Mouse (Mus musculus) liver, embryonic 13.5 days (tissue): Measurements from ENCODE around the gene Itk. TPM values are rescaled to one million over a fixed set of nuclear protein-coding genes. Genes with fewer than 3 reads are reported as not detected.

Experiments
- ATAC-seq: fragments of 200-750 bp; cut with Nextera tagmentation; 2 replicates; pipeline ENCODE4 v1.8.0; 2017; ENCODE audit warnings: low read depth, mild to moderate bottlenecking, moderate number of reproducible peaks, moderate library complexity
- DNase-seq: peaks from one replicate; pipeline ENCODE4 v3.0.0; 2022
- H3K27ac ChIP-seq: fragments of 300-500 bp; sonication (generic); 2 replicates; pipeline ENCODE4 v1.5.1; 2015; ENCODE audit warnings: moderate library complexity, mild to moderate bottlenecking, inconsistent platforms
- H3K27me3 ChIP-seq: fragments of 300-500 bp; sonication (generic); 2 replicates; pipeline ENCODE4 v1.6.1; 2015; ENCODE audit warnings: mild to moderate bottlenecking, inconsistent platforms
- H3K36me3 ChIP-seq: fragments of 300-500 bp; sonication (generic); 2 replicates; pipeline ENCODE4 v1.6.1; 2015; ENCODE audit warnings: mild to moderate bottlenecking, inconsistent platforms
- H3K4me1 ChIP-seq: fragments of 300-500 bp; sonication (generic); replicated peaks from 2 replicates; pipeline ENCODE4 v1.6.1; 2015; ENCODE audit warnings: inconsistent platforms
- H3K4me2 ChIP-seq: fragments of 300-500 bp; sonication (generic); 2 replicates; pipeline ENCODE4 v1.6.1; 2015; ENCODE audit warnings: inconsistent platforms, mild to moderate bottlenecking, moderate library complexity
- H3K4me3 ChIP-seq: fragments of 300-500 bp; sonication (generic); replicated peaks from 2 replicates; pipeline ENCODE4 v1.5.1; 2015; ENCODE audit warnings: mild to moderate bottlenecking, inconsistent platforms
- H3K9ac ChIP-seq: fragments of 300-500 bp; sonication (generic); 2 replicates; pipeline ENCODE4 v1.6.1; 2015; ENCODE audit warnings: mild to moderate bottlenecking, inconsistent platforms
- H3K9me3 ChIP-seq: fragments of 300-500 bp; sonication (generic); replicated peaks from 2 replicates; pipeline ENCODE4 v1.6.1; 2016; ENCODE audit warnings: inconsistent platforms
- WGBS: fragments of 180-500 bp; shearing (Covaris S2); methylation state at CpG from one replicate; pipeline ENCODE4 v1.1.7; 2015; ENCODE audit not compliant: insufficient replicate concordance; 5-methylcytosine and 5-hydroxymethylcytosine counted together
- polyA plus RNA-seq: library from polyadenylated mRNA; unstranded; fragments of >200 nt; fragmentation: Nextera tagmentation; extraction: Ambion mirVana; gene quantifications from 2 replicates; pipeline ENCODE4 v1.2.1, GENCODE M21; 2015

Gene Itk
- polyA plus RNA-seq, 1 experiment from 2014 or later = 0.12 TPM

DNA sequence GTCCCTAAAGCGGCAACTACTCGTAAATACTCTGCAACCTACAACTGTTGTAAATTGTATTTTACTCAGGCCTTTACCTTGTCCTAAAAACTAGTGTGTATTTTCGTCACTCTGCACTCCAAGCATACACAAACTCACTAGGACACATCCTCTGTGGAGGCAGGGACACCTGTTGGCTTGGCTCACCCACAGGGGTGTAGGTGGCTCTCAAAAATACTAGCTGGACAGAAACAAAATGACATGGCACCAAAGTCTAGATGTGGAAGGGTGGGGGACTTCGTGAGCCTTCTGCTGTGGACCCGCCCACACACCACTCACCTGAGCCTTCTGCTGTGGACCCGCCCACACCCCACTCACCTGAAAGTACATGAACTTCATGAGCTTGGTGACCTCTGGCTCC lies 105.5 kb downstream of the Itk start:
- H3K9ac ChIP-seq = no peak overlapping the region
- no peaks in the 10 kb centered on the region for H3K9me3 ChIP-seq
- 65% methylated on average over 6 of the region's 6 CpGs for WGBS
- H3K4me3 ChIP-seq = no peak overlapping the region
- no peak overlapping the region for H3K27ac ChIP-seq
- no peak overlapping the region for H3K4me2 ChIP-seq
- no peaks in the 10 kb centered on the region for H3K36me3 ChIP-seq
- H3K27me3 ChIP-seq = no peaks in the 10 kb centered on the region
- DNase-seq (no peak), ATAC-seq (no peak)
- peaks cover 10% of the 10 kb centered on the region; the same call in 1 of the 2 replicates for H3K4me1 ChIP-seq

GRCm38 (mm10) chr11:46282612-46283011 lies 106.7 kb downstream of the Itk start:
- Histone ChIP-seq H3K4me2 (no peak overlapping the region), H3K27ac (no peak overlapping the region), H3K4me1 (peaks cover 10% of the 10 kb centered on the region; the same call in 1 of the 2 replicates), H3K9me3 (no peaks in the 10 kb centered on the region), H3K36me3 (no peaks in the 10 kb centered on the region), H3K4me3 (no peak overlapping the region), H3K9ac (no peak overlapping the region), H3K27me3 (no peaks in the 10 kb centered on the region)
- WGBS = 74% methylated on average over 5 of the region's 5 CpGs
- ATAC-seq = no peak
- DNase-seq = no peak

- 85% methylated on average over 12 of the region's 12 CpGs for WGBS
Observed at GRCm38 (mm10) chr11:46278709-46279108, 110.6 kb downstream of the Itk start.

DNA sequence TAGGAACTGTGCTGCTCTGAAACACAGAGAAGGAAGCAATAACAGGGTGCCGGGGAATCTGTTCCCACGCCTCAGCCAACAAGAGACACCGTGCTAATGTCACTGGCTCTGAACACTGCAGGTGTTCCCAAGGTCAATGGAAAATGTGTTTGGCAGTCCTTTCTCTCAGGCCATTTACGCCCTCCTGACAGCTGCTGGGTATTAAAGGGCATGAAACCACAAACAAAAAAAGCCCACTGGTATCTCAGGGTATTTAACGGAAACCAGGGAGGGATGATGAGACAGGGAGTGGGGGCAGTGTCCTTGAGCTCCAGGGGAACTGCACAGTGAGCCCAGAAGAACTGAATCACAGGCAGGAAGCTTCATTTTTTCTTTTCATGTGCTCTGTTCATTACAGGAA lies 111.2 kb downstream of the Itk start:
- DNase-seq = no peak
- no peak overlapping the region for H3K27ac ChIP-seq
- WGBS = 69% methylated on average over 5 of the region's 5 CpGs

More at GRCm38 (mm10) chr11:46278709-46279108, 110.6 kb downstream of the Itk start:
- Histone ChIP-seq H3K4me1 (no peaks in the 10 kb centered on the region), H3K27ac (no peak overlapping the region), H3K27me3 (no peaks in the 10 kb centered on the region), H3K4me3 (no peak overlapping the region), H3K36me3 (peaks cover 4% of the 10 kb centered on the region; the same call in 1 of the 2 replicates), H3K4me2 (no peak overlapping the region), H3K9me3 (no peaks in the 10 kb centered on the region), H3K9ac (no peak overlapping the region)
- ATAC-seq = no peak
- no peak for DNase-seq

DNA sequence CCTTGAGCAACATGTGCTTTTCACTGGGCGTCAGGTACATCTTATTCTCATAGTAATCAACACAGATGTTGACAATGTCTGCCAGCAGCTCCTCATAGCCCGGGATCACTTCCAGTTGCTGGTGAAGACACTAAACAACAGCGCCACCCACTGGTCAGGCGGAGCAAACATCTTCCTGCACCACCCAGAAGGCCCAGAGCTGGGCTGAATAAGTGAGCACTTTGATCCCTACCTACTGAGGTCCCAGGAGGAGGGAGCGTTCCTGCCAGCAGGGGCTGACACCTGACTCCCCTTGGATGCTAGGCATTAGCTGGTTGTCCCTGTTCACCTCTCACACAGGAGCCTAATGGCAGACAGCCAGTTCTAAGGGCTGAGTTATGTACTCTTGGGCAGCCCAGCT lies 112.5 kb downstream of the Itk start:
- Histone ChIP-seq H3K27me3 (no peaks in the 10 kb centered on the region), H3K9me3 (no peaks in the 10 kb centered on the region), H3K4me2 (no peak overlapping the region), H3K4me1 (no peaks in the 10 kb centered on the region), H3K4me3 (no peak overlapping the region), H3K36me3 (peaks cover 4% of the 10 kb centered on the region; the same call in 1 of the 2 replicates), H3K9ac (no peak overlapping the region), H3K27ac (no peak overlapping the region)
- 0 out of 2 replicates have a peak, but pooled peaks have one; percentile 23 for ATAC-seq
- DNase-seq = peak; percentile 23
- WGBS = 39% methylated on average over 5 of the region's 5 CpGs

More for the DNA sequence above, 111.2 kb downstream of the Itk start:
- Histone ChIP-seq H3K36me3 (peaks cover 4% of the 10 kb centered on the region; the same call in 1 of the 2 replicates), H3K4me1 (no peaks in the 10 kb centered on the region), H3K4me3 (no peak overlapping the region), H3K4me2 (no peak overlapping the region), H3K9ac (no peak overlapping the region), H3K9me3 (no peaks in the 10 kb centered on the region), H3K27me3 (no peaks in the 10 kb centered on the region)
- no peak for ATAC-seq

- H3K4me1 ChIP-seq = no peaks in the 10 kb centered on the region
- H3K36me3 ChIP-seq = peaks cover 4% of the 10 kb centered on the region; the same call in 1 of the 2 replicates
- no peak overlapping the region for H3K4me2 ChIP-seq
- DNase-seq = no peak
- ATAC-seq = no peak
- no peak overlapping the region for H3K4me3 ChIP-seq
- H3K9me3 ChIP-seq = no peaks in the 10 kb centered on the region
- H3K27me3 ChIP-seq = no peaks in the 10 kb centered on the region
- 70% methylated on average over 8 of the region's 8 CpGs for WGBS
- no peak overlapping the region for H3K9ac ChIP-seq
- H3K27ac ChIP-seq = no peak overlapping the region
Observed at GRCm38 (mm10) chr11:46276168-46276567, 113.1 kb downstream of the Itk start.

- H3K27me3 ChIP-seq = no peaks in the 10 kb centered on the region
- H3K4me2 ChIP-seq = no peak overlapping the region
- no peak overlapping the region for H3K27ac ChIP-seq
- no peaks in the 10 kb centered on the region for H3K4me1 ChIP-seq
- peaks cover 4% of the 10 kb centered on the region; the same call in 1 of the 2 replicates for H3K36me3 ChIP-seq
- peak; percentile 53 for ATAC-seq
- WGBS = 3% methylated on average over 6 of the region's 6 CpGs
- H3K9ac ChIP-seq = no peak overlapping the region
- peak; percentile 38 for DNase-seq
- H3K4me3 ChIP-seq = no peak overlapping the region
- no peaks in the 10 kb centered on the region for H3K9me3 ChIP-seq
Observed at GRCm38 (mm10) chr11:46275302-46275701, 114.0 kb downstream of the Itk start.

Other genes starting within 250 kb of the Itk start
- 0.06 and 0.08 TPM in 2 replicates for gene Nipal4, start 223.0 kb downstream of the Itk start, polyA plus RNA-seq
- gene Fndc9, start 154.0 kb downstream of the Itk start, polyA plus RNA-seq = 0.03 and 0.05 TPM in 2 replicates
- gene Cyfip2, start 76.7 kb downstream of the Itk start, polyA plus RNA-seq = 2.8 and 3.4 TPM in 2 replicates
- not detected in 2 replicates for gene Fam71b, start 7.0 kb upstream of the Itk start, polyA plus RNA-seq
- gene Med7, start 47.4 kb upstream of the Itk start, polyA plus RNA-seq = 62.4 and 67.7 TPM in 2 replicates
- 0.09 and 0.19 TPM in 2 replicates for gene Havcr2, start 65.4 kb upstream of the Itk start, polyA plus RNA-seq
- gene Gm12169, start 134.7 kb upstream of the Itk start, polyA plus RNA-seq = not detected in 2 replicates
- gene BC053393, start 182.0 kb upstream of the Itk start, polyA plus RNA-seq = not detected in 2 replicates
- not detected in 2 replicates for gene Dppa1, start 239.7 kb upstream of the Itk start, polyA plus RNA-seq